Mouse (Mus musculus) liver, postnatal 0 days (tissue): Measurements from ENCODE around the gene Gm49387.

Experiments
- CTCF ChIP-seq: sonication (generic); IDR thresholded peaks from 2 replicates; pipeline ENCODE4 v1.5.1; 2016; ENCODE audit warnings: antibody characterized with exemption, low read depth
- EP300 ChIP-seq: IDR thresholded peaks from 2 replicates; pipeline ENCODE4 v1.6.1; 2016; ENCODE audit warnings: antibody characterized with exemption, low read depth, mild to moderate bottlenecking

GRCm38 (mm10) chr14:31652624-31653023 is 11.9 kb upstream of the Gm49387 start:
- TF ChIP-seq EP300: no peak
- no peak for TF ChIP-seq CTCF
